Mouse (Mus musculus) stomach, postnatal 0 days (tissue): ENCODE measurements around the gene Ggt1.

Experiments
- CTCF ChIP-seq: IDR thresholded peaks from 2 replicates; pipeline ENCODE4 v1.5.1; 2016; ENCODE audit warnings: antibody characterized with exemption, low read depth, mild to moderate bottlenecking, moderate library complexity
- EP300 ChIP-seq: optimal IDR thresholded peaks from 2 replicates; pipeline ENCODE3; 2016; ENCODE audit warnings: antibody characterized with exemption

GRCm38 (mm10) chr10:75555557-75555956, 5.8 kb upstream of the Ggt1 start:
- no peak for TF ChIP-seq CTCF
- no peak for TF ChIP-seq EP300
